Mouse (Mus musculus): ENCODE measurements around the gene Elovl6.

The Elovl6 gene

GRCm38 (mm10) chr3:129566876-129567275, 34.7 kb downstream of the Elovl6 start:
- DNase-seq (ENCODE audit: low spot score): no peak

- no peak for DNase-seq (ENCODE audit: low spot score)
These were observed 36.4 kb downstream of the Elovl6 start for GRCm38 (mm10) chr3:129568506-129568905.

DNA sequence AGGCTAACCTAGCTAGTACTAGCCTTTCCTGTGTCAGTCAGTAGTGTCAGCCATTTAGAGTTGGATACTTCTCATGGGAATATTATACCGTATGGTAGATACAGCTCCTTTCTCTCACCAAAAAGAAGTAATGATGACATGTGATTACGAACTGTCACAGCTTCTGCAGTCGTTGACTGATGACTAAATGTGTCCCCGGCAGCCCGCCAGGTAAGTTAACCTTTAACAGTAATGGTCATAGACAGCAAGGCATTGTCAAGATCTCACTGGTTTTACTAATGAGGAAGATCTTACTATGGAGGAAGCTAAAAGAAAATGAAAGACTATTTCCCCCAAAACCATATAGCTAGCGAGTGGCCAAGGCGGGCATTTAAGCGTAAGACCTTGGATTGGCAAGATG, 38.8 kb downstream of the Elovl6 start:
- no peak for DNase-seq (ENCODE audit: low spot score)

GRCm38 (mm10) chr3:129571642-129572041, 39.5 kb downstream of the Elovl6 start:
- DNase-seq (ENCODE audit: low spot score): no peak

GRCm38 (mm10) chr3:129572959-129573358, 40.8 kb downstream of the Elovl6 start:
- no peak for DNase-seq (ENCODE audit: low spot score)

DNA sequence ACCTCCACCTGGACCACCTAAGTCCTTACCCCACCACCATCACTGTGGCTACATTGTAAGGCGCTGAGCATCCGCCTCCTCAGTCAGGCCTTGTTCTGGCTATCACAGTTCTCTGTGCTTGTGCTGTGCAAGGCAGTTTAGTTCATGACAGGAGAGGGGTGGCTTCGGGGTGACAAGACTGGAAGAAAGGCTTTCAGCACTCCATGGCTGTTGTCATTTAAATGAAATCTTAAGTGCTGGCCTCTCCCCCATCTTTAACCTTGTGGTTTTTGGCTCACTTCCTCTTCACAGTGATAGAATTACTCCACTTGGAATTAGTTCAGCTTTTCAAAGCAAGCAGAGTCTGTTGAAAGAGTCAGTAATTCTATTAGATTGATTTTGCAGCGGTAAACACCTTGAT, 41.5 kb downstream of the Elovl6 start:
- DNase-seq (ENCODE audit: low spot score): no peak

DNA sequence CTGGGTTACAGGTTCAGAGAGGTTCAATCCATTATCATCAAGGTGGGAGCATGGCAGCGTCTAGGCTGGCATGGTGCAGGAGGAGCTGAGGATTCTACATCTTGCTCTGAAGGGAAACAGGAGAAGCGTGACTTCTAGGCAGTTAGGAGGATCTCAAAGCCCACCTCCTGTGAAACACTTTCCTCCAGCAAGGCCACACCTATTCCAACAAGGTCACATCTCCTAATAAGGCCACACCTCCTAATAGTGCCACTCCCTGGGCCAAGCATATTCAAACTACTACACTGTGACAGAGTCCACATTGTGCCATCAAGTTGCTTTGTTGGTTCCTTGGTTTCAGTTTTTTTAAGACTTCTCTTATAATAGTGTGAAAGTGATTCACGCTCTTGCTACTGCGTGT, 42.9 kb downstream of the Elovl6 start:
- DNase-seq (ENCODE audit: low spot score): no peak

DNA sequence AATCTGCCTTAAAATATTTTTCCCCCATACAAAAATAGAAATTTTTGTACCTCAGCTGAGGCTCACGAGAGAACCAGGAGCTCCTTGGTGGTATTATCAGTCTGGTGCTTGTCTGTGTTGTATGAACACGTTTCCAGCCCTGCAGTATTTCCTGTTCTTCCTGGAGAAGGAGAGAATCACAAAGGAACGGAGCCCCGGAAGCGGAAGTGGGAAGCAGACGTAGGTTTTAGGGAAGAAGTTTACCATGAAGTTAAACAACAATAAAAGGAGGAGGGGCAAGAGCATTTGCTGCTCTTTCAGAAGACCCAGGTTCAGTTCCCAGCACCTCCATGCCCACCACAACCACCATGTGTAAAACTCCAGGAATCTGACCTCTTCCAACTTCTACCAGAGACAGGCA, 44.4 kb downstream of the Elovl6 start:
- no peak for DNase-seq (ENCODE audit: low spot score)

- DNase-seq (ENCODE audit: low spot score): no peak
These were observed 46.8 kb downstream of the Elovl6 start for GRCm38 (mm10) chr3:129578741-129579475.

DNA sequence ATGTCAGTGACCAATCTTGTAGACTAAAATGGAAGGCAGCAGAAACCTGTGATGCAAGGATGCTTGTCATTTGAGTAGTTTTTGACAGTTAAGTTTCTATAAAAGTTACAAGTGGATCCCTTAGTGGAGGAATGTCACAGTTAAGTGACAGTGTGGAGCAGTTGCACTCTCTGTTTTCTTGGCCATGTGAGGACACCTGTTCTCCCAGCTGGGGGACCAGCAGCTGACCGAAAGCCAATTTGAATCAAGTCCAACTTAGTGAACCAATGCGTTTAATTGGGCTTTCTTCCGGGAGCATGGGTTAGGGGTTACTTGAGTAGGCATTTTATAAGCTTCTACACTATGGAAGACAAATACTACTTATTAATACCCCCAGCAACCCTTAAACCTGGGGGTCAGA, 48.9 kb downstream of the Elovl6 start:
- no peak for DNase-seq (ENCODE audit: low spot score)

DNA sequence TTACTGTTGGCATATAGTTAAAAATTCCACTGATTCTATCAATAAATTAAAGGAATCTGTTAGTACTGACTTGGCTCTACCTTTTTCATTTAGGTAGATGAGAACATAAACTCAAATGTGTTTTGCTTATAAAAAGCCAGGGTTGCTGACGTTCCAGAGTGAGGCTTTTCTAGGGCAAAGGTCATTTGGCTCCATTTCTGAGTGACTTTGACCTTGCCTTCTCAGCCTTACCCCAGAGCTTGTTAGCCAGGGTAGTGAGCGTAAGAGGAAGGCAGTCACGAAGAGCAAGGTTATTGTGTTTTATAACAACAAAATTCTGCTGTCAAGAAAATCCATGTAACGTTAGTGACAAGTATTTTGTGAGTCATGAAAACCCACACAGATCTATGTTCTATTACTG, 50.3 kb downstream of the Elovl6 start:
- DNase-seq (ENCODE audit: low spot score): no peak

GRCm38 (mm10) chr3:129583290-129583689, 51.1 kb downstream of the Elovl6 start:
- DNase-seq (ENCODE audit: low spot score): no peak

GRCm38 (mm10) chr3:129587916-129588315, 55.8 kb downstream of the Elovl6 start:
- DNase-seq (ENCODE audit: low spot score): no peak

GRCm38 (mm10) chr3:129588753-129589152, 56.6 kb downstream of the Elovl6 start:
- no peak for DNase-seq (ENCODE audit: low spot score)

- no peak for DNase-seq (ENCODE audit: low spot score)
These were observed 57.5 kb downstream of the Elovl6 start for GRCm38 (mm10) chr3:129589705-129590104.

GRCm38 (mm10) chr3:129590548-129591226, 58.5 kb downstream of the Elovl6 start:
- DNase-seq (ENCODE audit: low spot score): peak; percentile 15

- DNase-seq (ENCODE audit: low spot score): no peak
These were observed 59.1 kb downstream of the Elovl6 start for GRCm38 (mm10) chr3:129591251-129591650.

DNA sequence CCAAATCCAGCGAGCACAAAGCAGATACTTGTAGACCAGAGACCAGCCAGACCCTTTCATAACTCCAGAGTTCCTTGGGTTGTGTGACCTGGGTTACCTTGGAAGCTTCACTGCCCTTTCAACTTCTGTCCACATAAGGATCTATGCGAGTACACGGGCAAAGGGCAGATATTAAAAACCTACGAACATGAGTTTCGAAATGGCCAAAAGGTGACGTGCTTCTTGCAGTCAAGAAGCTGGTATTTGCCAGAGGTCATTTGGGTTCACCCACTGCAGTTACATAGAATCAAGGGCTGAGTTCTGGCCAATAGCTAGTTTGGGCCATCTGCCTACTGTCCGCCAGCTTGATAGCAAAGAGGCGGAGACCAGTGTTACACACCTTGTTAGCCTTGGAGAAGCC, 59.6 kb downstream of the Elovl6 start:
- DNase-seq (ENCODE audit: low spot score): no peak

GRCm38 (mm10) chr3:129593001-129593400, 60.8 kb downstream of the Elovl6 start:
- DNase-seq (ENCODE audit: low spot score): no peak

GRCm38 (mm10) chr3:129593735-129594134, 61.6 kb downstream of the Elovl6 start:
- no peak for DNase-seq (ENCODE audit: low spot score)

- DNase-seq (ENCODE audit: low spot score): no peak
These were observed 63.9 kb downstream of the Elovl6 start for GRCm38 (mm10) chr3:129596098-129596497.

- DNase-seq (ENCODE audit: low spot score): no peak
These were observed 70.1 kb downstream of the Elovl6 start for GRCm38 (mm10) chr3:129602289-129602688.

DNA sequence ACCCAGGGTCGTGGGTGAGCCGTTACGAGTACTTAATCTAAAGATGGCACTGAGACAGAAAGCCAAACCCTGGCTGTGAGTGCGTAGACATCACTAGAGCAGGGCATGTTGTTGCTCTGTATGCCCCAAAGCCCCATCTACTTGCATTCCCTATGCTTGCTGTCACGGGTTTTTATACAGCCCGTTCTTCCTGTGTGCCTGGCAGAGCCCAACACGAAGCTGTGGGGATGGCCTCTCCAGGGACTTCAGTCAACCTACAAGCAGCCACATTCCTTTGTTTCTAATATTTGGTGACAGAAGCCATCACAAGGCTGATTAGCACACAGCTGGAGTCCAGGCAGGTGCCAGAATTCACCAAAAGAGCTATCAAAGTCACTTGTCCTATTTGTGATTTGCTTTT, 73.3 kb downstream of the Elovl6 start:
- DNase-seq (ENCODE audit: low spot score): no peak

DNA sequence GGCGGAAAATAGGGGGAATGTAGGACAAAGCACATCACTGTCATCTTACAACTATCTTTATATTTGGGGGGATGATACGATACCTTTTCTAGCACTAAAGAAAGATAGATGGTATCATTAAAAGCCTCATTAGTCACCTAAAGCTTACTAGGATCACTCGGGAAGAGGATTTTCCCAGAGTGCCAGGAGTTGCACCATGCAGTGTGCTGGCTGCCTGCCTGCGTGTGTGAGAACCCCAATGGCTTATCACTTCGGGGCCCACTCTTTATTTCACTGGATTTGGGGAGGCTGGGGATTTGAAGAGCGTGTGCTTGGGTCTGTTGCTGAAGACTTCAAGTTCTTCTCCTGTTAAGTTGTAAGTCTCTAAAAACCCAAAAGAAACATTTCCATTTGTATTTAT, 73.8 kb downstream of the Elovl6 start:
- no peak for DNase-seq (ENCODE audit: low spot score)

Measured in spleen, adult 12 weeks (tissue).